Mouse (Mus musculus): ENCODE data around the gene Heatr5b. TPM values are rescaled to one million over a fixed set of nuclear protein-coding genes. Genes with fewer than 3 reads are reported as not detected.

Heatr5b gene
- polyA plus RNA-seq, 1 experiment: 28.9 TPM

DNA sequence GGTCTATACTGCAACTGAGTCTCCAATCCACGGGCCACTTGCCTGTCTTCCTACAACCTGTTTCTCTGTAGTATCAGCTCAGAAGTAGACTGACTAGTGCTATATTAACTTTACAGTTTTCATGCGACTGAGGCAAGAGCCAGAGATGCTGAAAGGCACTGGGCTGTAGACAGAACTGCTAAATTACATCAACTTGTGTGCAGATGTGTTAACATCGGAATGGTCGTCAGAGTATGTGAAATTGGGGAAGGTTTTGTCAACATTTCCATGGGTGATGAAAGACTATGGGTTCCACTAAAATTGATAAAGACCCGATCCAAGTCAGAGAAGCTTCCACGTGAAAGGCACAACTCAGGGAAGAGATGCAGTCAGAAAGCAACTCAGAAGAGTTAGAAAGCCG lies 132.2 kb downstream of the Heatr5b start:
- no peak for DNase-seq (ENCODE audit: extremely low spot score in 1 of 2, low spot score in 1 of 2)

Other genes with a start within 250 kb of the Heatr5b start
- gene Strn, start 98.2 kb downstream of the Heatr5b start, polyA plus RNA-seq (2012; rRNA removed): 20.7 and 21.1 TPM in 2 replicates
- gene Gpatch11, start 203 bp upstream of the Heatr5b start, polyA plus RNA-seq (2012; rRNA removed): 29.8 and 33.0 TPM in 2 replicates
- 3.1 and 4.2 TPM in 2 replicates for gene Eif2ak2, start 47.2 kb upstream of the Heatr5b start, polyA plus RNA-seq (2012; rRNA removed)
- 0.30 and 0.63 TPM in 2 replicates for gene Sult6b1, start 71.6 kb upstream of the Heatr5b start, polyA plus RNA-seq (2012; rRNA removed)
- 40.4 and 46.6 TPM in 2 replicates for gene Cebpzos, start 81.1 kb upstream of the Heatr5b start, polyA plus RNA-seq (2012; rRNA removed)
- 23.8 and 26.4 TPM in 2 replicates for gene Cebpz, start 101.7 kb upstream of the Heatr5b start, polyA plus RNA-seq (2012; rRNA removed)
- 48.2 and 50.2 TPM in 2 replicates for gene Ndufaf7, start 101.8 kb upstream of the Heatr5b start, polyA plus RNA-seq (2012; rRNA removed)
- gene Prkd3, start 185.5 kb upstream of the Heatr5b start, polyA plus RNA-seq (2012; rRNA removed): 12.1 and 12.4 TPM in 2 replicates
- 18.5 and 20.2 TPM in 2 replicates for gene Qpct, start 216.5 kb upstream of the Heatr5b start, polyA plus RNA-seq (2012; rRNA removed)